Mouse (Mus musculus) E14TG2a.4 (cell line): ENCODE results near the gene Kcne1.

Source experiments
- H3K27me3 ChIP-seq: 2 replicates; pipeline ENCODE4 v1.6.1; 2014; ENCODE audit warnings: low read length, control low read depth; ENCODE audit not compliant: insufficient read depth
- H3K36me3 ChIP-seq: 2 replicates; pipeline ENCODE4 v1.6.1; 2014; ENCODE audit warnings: low read length, control low read depth; ENCODE audit not compliant: insufficient read depth
- H3K4me1 ChIP-seq: replicated peaks from 2 replicates; pipeline ENCODE4 v1.6.1; 2014; ENCODE audit warnings: low read depth, low read length, control low read depth
- H3K4me3 ChIP-seq: replicated peaks from 2 replicates; pipeline ENCODE4 v1.5.1; 2014; ENCODE audit warnings: mild to moderate bottlenecking, low read length
- H3K9me3 ChIP-seq: 2 replicates; pipeline ENCODE4 v1.6.1; 2014; ENCODE audit warnings: low read length, control low read depth
- CTCF ChIP-seq: conservative IDR thresholded peaks from 2 replicates; pipeline ENCODE4 v1.5.1; 2014; ENCODE audit warnings: low read length
- NANOG ChIP-seq: IDR thresholded peaks from 2 replicates; pipeline ENCODE4 v1.6.1; 2014; ENCODE audit warnings: borderline replicate concordance, low read length, mixed read lengths
- POU5F1 ChIP-seq: IDR thresholded peaks from 2 replicates; pipeline ENCODE4 v1.6.1; 2014; ENCODE audit warnings: low read length, borderline replicate concordance

The Kcne1 gene

DNA sequence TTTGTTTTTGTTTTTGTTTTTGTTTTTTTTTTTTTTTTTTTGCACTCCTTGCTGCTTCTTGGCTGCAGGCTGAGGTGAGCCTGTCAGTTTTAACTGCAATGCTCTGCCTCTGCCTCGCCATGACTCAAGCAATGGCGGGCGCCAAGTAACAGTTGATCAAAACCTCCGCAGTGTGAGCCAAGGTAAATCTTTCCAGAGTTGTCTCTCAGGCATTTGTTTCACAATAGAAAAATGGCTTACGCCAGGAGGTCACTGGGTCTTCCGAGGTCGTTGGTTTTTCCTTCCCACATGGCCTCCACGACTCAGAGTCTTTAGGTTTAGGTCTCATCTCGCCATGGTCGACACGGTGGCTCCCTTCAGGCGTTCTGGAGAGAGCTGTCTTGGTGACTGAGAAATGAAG lies 6.0 kb downstream of the Kcne1 start:
- Histone ChIP-seq H3K27me3 (peaks cover 74% of the 10 kb centered on the region), H3K4me3 (no peak overlapping the region), H3K4me1 (peaks cover 18% of the 10 kb centered on the region), H3K9me3 (no peaks in the 10 kb centered on the region), H3K36me3 (no peaks in the 10 kb centered on the region)
- no peak for TF ChIP-seq NANOG
- TF ChIP-seq POU5F1 = no peak
- no peak for TF ChIP-seq CTCF

DNA sequence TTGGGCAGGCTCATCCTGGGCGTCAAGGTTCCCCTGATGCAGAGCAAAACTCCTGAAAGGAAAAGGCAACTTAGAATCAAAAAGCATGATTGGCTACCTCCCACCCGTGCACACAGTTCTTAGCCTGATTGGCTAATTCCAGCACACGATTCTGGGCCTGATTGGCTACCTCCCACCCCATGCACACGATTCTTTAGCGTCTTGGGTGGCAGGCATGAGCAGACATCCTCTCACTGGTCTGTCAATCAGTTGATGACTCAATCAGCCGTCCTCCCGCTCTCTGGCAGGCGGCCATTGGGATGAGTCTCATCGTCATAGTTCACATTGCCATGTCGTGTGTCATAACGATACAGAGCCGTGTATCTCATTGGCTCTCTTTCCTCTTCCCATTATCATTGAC lies 10.3 kb downstream of the Kcne1 start:
- no peak overlapping the region for H3K4me3 ChIP-seq
- no peaks in the 10 kb centered on the region for H3K36me3 ChIP-seq
- no peak for TF ChIP-seq CTCF
- TF ChIP-seq POU5F1 = no peak
- TF ChIP-seq NANOG = no peak
- peaks cover 11% of the 10 kb centered on the region for H3K4me1 ChIP-seq
- H3K27me3 ChIP-seq = peaks cover 59% of the 10 kb centered on the region
- no peaks in the 10 kb centered on the region for H3K9me3 ChIP-seq

DNA sequence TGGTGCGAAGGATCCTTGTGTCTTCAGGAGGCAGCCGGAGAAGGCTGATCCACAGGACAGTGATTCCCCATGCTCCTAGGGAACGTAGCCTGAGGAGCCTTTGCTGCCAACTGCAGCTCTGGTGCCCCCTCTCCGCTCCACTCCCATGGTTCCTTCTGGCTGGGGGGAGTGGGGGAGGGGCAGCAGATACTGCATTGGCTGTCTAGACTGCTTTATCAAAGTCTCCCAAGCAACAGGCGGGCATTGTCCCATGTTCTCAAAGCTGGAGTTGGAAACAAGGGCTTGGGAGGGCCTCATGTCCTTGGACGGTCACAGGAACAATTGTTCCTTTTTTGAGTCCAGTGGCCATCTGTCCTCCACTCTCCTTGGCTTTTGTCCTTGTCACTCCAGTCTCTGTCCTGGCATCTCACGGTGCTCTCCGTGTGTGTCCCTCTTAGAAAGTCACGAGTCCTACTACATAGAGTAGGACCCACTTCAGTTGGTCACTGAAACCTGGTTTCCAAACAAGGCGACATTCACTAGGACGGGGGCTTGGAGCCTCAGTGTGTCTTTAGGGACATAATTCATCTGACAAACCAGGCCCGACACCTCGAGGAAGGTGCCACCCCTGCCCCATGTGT lies 12.9 kb downstream of the Kcne1 start:
- peaks cover 14% of the 10 kb centered on the region for H3K4me1 ChIP-seq
- no peaks in the 10 kb centered on the region for H3K9me3 ChIP-seq
- no peak overlapping the region for H3K4me3 ChIP-seq
- TF ChIP-seq NANOG = no peak
- no peak for TF ChIP-seq CTCF
- no peak for TF ChIP-seq POU5F1
- H3K36me3 ChIP-seq = no peaks in the 10 kb centered on the region
- H3K27me3 ChIP-seq = peaks cover 49% of the 10 kb centered on the region

DNA sequence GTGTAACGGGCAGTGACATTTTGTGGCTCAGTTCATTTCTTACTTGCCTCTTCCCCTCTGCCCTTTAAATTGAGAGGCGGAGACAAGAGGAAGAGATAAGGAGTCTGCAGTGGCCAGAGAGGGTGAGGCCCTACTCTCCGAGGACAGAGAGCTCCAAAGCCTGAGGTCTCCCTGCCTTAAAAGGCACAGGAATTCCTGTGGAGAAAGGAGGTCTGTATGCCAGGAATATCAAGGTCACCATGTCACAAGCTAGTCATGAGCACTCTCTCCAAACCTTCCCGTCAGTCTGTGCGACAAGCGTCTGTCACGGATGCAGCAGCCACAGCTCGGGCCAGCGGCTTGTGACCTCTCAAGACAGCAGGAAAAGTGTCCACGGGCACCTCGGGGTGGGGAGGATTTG lies 14.1 kb downstream of the Kcne1 start:
- H3K9me3 ChIP-seq = no peaks in the 10 kb centered on the region
- no peak for TF ChIP-seq NANOG
- TF ChIP-seq CTCF = no peak
- TF ChIP-seq POU5F1 = no peak
- peaks cover 26% of the 10 kb centered on the region for H3K4me1 ChIP-seq

DNA sequence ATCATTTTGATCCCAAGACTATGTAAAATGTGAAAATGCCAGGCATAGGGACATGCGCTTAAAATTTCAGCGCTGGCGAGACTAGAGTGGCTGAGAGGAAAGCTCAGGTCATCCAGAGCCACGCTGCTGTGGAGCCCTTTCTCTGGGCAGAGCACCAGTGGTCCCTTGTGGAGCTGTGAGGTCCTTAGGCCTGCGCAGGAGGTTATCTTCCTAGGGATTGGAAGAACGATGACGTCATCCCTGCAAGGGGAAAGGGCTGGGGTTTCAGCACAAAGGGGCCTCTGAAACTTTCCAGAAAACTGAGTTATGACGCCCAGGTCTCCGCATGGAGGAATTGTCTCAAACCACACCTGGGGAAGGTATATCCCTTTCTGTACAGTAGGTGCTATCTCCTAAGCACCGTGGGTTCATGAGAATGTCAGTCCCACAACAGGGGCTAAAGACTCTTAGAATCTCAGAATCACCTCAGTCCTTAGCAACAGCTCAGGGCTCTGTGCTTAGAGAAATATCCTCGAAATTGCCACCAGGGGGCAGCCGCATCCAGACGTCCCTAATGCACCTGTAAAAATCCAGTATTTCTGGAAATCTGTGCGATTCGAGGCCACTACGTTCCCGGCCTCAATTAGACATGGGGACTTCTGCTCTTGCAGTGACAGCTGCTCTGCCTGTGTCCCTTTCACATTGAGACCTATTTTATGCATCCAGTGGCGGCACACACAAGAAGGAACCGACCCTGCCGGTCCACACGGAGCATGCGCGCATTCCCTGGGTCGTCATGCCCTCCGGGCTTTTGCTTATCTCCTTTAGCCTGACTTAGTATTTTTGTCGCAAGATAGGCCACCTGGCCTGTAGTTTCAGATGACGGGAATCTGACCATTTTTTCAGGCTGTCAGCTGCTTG lies 18.4 kb downstream of the Kcne1 start:
- Histone ChIP-seq H3K36me3 (no peaks in the 10 kb centered on the region), H3K27me3 (peaks cover 25% of the 10 kb centered on the region), H3K4me1 (peaks cover 35% of the 10 kb centered on the region), H3K9me3 (0 out of 2 replicates have a peak, but pooled peaks cover 2% of the 10 kb centered on the region), H3K4me3 (peak overlapping the region; percentile 63)
- TF ChIP-seq CTCF (peak; percentile 70), NANOG (no peak), POU5F1 (0 out of 2 replicates have a peak, but pooled peaks have one; percentile 7)

More for the DNA sequence above, 14.1 kb downstream of the Kcne1 start:
- Histone ChIP-seq H3K4me3 (no peak overlapping the region), H3K36me3 (no peaks in the 10 kb centered on the region), H3K27me3 (peaks cover 42% of the 10 kb centered on the region)

DNA sequence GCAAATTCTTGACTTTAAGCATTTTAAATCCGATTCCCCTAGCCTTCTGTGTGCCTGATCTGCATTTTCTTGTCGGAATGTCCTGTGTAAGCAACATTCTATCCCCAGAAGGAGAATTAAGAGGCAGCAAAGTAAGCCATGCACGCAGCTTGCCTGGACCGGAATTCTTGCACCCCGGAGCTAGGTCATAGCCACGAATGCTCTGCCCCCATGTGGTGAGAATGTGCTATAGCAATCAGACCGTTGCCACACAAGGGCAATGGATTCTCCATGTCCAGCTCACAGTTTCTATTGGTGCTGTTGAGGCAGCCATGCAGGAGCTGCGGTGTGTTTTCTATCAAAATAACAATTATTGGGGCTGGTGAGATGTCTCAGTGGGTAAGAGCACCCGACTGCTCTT lies 23.0 kb downstream of the Kcne1 start:
- Histone ChIP-seq H3K4me3 (no peak overlapping the region), H3K36me3 (no peaks in the 10 kb centered on the region), H3K27me3 (peaks cover 28% of the 10 kb centered on the region), H3K9me3 (0 out of 2 replicates have a peak, but pooled peaks cover 2% of the 10 kb centered on the region), H3K4me1 (peaks cover 50% of the 10 kb centered on the region)
- TF ChIP-seq NANOG (no peak), CTCF (peak; percentile 85)

DNA sequence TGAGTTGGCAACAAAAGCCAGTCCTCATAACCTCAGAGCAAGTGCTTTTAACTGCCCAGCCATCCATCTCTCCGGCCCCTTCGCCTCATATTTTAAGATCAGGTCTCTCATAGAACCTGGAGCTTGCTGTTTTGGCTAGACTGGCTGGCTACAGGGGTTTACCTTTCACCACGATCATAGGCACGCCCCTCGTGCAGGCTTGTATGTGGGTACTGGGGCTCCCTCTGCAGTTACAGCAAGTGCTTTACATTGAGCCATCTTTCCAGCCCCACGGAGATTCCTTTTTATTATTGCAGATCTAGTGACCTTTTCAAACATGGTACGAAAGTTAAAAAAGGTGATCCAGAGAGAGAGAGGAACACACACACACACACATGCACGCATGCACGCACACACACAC lies 24.7 kb downstream of the Kcne1 start:
- no peak overlapping the region for H3K4me3 ChIP-seq
- TF ChIP-seq CTCF (no peak), POU5F1 (no peak), NANOG (no peak)

DNA sequence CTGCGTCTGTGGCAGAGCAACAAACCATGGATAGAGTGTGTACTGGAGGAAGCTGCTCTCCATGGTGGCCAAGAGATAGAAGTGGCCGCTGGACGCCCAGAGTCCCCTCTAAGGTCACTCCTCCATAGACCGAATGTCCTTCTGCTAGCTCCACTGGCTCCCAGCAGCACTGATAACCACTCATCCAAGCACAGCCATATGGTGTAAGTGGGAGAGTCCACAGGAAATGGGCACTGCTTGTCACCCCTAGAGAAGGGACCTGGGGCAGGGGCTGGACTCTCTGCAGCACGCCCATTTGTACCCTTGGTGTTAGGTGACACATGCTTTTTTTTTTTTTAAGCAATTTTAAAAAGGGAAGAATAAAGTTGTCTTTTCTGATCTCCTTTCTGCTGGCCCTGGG lies 28.3 kb downstream of the Kcne1 start:
- peaks cover 23% of the 10 kb centered on the region for H3K4me1 ChIP-seq
- TF ChIP-seq POU5F1 (no peak), NANOG (no peak), CTCF (no peak)

More for the DNA sequence above, 24.7 kb downstream of the Kcne1 start:
- H3K27me3 ChIP-seq = peaks cover 21% of the 10 kb centered on the region
- H3K9me3 ChIP-seq = 0 out of 2 replicates have a peak, but pooled peaks cover 2% of the 10 kb centered on the region
- H3K4me1 ChIP-seq = peaks cover 33% of the 10 kb centered on the region
- H3K36me3 ChIP-seq = no peaks in the 10 kb centered on the region

DNA sequence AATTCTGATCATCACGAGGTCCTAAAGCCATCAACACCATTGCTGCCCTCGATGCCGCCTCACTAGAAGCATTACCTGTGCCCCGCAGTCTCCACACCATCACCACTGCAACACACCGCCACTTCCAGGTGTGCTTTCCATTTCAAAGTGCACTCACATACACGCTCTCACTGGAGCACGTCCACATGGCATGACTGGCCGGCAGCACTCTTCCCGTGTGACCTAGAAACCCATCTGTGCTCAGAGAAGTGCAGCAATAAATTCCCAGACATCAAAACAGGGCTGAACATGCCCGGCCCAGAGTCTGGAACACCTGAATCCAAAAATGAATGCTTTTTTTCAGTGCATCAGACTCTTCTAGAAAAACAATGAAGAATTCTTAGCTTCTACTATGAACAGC lies 31.4 kb downstream of the Kcne1 start:
- Histone ChIP-seq H3K4me3 (no peak overlapping the region), H3K36me3 (no peaks in the 10 kb centered on the region), H3K4me1 (peaks cover 7% of the 10 kb centered on the region), H3K27me3 (peaks cover 12% of the 10 kb centered on the region), H3K9me3 (no peaks in the 10 kb centered on the region)
- TF ChIP-seq CTCF (no peak), POU5F1 (no peak), NANOG (no peak)

More for the DNA sequence above, 28.3 kb downstream of the Kcne1 start:
- H3K4me3 ChIP-seq = no peak overlapping the region
- H3K9me3 ChIP-seq = no peaks in the 10 kb centered on the region
- H3K27me3 ChIP-seq = peaks cover 18% of the 10 kb centered on the region
- no peaks in the 10 kb centered on the region for H3K36me3 ChIP-seq
